Mouse (Mus musculus): Measurements from ENCODE around the gene Cflar. TPM values are rescaled to one million over a fixed set of nuclear protein-coding genes. Genes with fewer than 3 reads are reported as not detected.
"Not testable (repeated sequence)": the region's sequence is repeated elsewhere in the genome, so short reads cannot be mapped to it uniquely, and the experiment has no call there.

The Cflar gene
- total RNA-seq, 2 experiments from 2014 or later, result 23.9 to 25.8 TPM

DNA sequence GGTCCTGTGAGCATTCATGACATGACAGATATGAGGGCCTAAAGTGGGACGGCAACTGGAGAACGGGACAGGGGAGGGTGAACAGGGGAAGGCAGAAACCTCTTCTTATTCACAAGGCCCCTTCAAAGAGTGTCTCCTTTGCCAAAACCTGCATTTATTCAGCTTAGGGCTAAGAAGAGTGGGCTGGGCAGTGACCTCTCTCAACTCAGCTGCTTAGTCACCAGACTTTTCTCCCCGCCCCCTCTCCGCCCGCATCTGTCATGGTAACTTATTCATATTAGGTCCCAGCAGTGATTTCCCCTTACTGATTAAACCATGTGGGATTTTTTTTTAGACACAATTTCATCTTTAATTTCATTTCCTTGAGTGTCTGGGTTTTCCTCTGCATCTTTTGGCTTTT lies 14.5 kb downstream of the Cflar start:
- DNase-seq (ENCODE audit: low spot score in 2 of 2), result no peak
- intact Hi-C loops (cut with DNase I), result no loop called here

DNA sequence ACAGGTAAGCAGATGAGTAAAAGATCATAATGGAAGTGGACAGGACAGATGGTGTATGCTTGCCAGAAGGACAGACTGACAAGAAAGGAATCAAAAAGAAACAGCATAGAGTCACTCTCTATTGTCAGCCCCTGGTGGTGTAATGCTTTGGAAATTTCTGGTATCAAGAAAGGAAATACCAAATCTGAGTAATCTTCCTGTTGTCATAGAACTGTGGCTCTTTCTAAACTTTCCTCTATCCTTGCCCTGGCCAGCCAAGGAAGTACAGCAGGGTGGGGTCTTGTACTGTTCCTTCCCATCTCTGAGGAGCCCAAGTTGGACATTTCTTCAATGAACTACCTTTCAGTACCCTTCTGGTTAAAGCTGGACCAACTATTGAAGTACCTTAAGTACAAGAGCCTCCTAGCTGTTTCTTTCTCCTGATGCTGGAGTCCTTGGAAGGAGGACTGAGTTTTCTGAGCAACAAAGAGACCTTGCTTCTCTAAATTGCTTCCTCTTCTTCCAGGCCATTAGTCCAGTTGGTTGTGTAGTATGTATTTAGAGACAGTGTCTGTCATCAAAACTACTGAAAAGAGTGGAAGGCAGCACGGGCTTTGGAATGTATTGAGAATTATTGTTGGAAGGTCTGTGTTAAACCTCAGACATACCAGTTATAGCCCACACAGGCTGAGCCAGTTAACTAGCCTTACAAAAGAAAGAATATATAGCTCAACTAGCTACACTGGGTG lies 15.9 kb downstream of the Cflar start:
- intact Hi-C loops (cut with DNase I), result no loop called here
- no peak for DNase-seq (ENCODE audit: low spot score in 2 of 2)

DNA sequence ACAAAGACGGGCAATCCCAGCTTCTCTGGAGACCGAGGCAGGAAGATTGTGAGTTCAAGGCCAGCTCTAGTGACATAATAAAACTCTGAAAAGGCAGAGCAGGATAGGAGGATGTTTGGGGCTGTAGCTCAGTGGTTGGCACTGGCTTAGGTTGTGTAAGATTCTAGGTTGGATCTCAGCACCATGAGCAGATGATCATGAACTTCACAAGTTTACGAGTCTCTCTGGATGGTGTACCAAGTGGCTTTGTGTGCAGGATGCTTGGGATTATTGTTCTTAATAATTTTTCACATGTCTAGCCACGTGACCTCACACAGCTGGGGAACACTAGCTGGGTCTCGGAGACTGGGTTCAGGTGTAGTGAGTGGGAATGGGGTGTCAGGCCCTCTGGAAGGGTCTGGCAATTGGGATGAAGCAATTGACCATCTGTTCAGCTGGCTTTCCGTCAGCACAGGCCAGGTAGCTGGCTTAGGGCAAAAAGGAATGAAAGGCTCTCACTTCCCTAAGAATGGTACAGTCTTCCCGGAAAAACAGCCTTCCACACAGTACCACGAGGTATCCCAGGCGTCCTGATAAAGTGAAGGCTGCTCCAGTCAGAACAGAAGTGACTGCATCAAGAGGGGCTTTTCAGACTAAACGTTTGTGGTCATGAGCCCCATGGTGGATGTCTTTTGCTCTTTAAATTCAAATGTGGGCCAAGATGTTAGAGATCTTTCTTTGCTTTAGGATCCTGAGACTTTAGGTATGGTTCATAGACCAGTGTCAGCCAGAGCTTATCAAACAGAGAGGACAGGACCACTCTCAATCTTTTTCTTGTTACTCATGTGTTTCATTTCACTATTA lies 16.7 kb downstream of the Cflar start:
- DNase-seq (ENCODE audit: low spot score in 2 of 2), result no peak
- intact Hi-C loops (cut with DNase I), result no loop called here

DNA sequence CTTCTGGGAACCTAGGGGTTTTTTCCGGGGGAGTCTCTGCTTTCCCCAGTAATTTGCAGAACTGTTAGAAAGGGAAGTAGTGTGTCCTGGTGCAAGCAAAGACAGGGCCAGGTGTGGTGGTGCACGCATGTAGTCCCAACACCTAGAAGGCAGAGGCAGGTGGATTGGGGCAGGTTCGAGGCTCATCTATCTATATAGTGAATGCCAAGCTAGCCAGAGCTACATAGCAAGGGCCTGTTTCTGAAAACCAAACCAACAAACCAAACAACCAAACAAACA lies 17.2 kb downstream of the Cflar start:
- DNase-seq (ENCODE audit: low spot score in 2 of 2), result no peak

DNA sequence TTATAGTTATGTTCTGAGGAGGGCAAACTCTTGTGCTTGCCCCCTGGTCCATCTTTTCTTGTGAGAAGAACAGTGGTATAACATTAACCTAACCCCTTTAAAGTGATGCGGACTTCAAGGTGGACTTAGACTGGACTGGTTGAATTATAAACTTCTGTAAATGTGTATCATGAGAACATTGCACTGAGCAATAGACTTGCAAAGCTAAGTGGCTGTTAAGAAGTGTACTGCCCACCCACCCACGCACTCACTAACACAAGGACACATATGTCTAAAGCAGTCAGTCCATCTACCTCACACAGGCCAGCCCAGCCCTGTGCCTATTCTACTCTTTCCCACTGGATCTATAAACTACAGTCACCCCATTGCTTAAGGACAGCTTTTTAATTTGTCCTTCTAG lies 22.3 kb downstream of the Cflar start:
- intact Hi-C loops (cut with DNase I), result no loop called here
- no peak for DNase-seq (ENCODE audit: low spot score in 2 of 2)

More for the DNA sequence above, 17.2 kb downstream of the Cflar start:
- intact Hi-C loops (cut with DNase I), result no loop called here

DNA sequence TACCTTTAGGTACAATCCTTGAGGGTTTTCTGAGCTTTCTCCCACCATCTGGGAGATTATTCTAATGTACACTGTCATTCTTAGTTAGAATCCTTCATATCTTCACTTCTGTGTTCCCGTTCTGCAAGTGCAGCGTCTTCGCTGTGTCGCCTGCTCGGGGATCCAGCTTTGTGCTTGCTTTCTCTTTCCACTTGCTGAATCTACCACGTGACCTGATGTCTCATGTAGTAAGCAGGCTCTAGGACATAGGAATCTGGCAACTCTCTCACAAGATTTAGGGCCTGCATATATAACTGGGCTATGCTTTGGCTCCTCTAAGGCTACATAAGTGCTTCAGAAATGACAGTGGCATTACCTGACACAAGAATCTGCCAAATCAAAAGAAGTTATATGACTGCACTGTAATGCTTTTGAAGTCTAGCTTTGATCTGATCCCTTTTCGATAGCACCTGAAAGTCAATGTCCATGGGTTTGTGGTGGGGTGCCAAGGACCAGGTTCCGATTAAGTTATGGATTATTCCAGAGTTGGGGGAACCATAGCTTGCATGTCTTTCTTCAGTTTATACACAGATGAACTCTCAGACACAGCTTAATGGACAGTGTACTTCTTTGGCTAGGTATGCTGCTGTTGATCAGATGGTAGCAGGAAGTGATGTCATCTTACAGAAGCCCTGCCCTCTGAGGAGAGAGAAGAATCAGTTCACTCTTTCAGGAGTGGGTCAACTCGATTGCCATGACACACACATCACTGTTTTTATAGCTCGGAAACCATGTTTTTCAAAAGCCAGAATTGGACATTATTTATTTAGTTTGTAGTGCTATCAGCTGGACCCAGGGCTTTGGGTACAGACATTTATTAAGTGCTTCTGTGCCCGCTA lies 23.0 kb downstream of the Cflar start:
- DNase-seq (ENCODE audit: low spot score in 2 of 2), result no peak
- intact Hi-C loops (cut with DNase I), result no loop called here

DNA sequence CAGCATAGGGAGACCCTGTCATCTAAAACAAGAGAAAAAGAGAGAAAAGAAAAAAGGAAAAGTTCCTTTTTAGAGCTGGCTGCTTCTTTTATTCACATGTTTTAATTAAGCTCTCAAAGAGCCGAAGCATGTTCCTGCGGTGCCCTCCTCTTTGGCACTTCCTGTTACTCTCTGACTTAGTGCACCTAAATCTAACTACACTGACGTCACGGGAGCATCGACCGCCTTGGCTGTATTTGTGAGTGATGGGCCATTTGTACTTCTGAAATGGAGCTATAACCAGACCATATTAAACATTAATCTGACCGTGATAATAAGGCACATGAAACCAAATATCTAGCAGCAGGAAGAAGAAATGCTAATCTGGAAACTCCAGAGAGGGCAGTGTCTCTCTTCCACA lies 24.7 kb downstream of the Cflar start:
- intact Hi-C loops (cut with DNase I), result no loop called here
- DNase-seq (ENCODE audit: low spot score in 2 of 2), result no peak

DNA sequence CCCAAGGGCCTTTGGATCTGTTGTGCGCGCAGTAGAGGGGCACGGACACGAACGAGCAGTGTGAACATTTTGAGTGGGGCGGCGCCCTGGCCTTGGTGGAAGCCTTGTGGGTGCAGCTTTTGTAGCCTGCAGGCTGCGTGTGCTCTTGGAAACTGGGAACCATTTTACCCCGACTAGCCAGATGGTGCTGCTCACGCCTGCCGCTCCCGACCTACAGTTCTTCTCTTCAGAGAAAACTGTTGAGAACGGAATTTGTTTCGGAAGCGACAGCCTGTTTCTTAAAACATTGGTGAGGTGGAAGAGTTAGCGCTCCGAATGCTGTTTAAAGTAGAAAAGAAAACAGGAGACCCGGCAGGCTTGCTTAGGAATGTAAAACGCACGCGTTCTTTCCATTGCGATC lies 25.7 kb downstream of the Cflar start:
- intact Hi-C loops (cut with DNase I), result no loop called here
- peak; percentile 67 to 93 for DNase-seq (ENCODE audit: low spot score in 2 of 2)

DNA sequence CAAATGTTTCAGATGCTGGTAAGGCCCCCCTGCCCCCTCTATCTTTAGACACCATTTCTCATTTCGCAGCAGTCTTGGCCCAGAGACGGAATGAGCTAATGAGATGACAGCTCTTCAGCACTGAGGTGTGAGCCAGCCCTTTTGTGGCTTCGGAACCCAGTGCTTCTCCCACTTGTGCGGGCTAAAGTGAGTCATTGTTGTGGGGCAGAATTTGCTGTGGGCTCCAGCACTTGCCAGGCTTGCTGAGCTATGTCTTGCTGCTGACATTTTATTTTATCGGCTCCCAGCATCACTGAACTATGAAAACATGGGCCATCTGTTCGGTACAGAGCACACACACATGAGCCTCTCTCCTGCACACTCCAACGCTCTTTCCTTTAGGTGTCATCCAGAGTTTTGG lies 28.2 kb downstream of the Cflar start:
- DNase-seq (ENCODE audit: low spot score in 2 of 2), result peak; percentile 62 to 97
- intact Hi-C loops (cut with DNase I), result loop anchor here (2.0 kb wide), 1 partner anchor 27 kb away; no protein-coding TSS in a partner anchor

DNA sequence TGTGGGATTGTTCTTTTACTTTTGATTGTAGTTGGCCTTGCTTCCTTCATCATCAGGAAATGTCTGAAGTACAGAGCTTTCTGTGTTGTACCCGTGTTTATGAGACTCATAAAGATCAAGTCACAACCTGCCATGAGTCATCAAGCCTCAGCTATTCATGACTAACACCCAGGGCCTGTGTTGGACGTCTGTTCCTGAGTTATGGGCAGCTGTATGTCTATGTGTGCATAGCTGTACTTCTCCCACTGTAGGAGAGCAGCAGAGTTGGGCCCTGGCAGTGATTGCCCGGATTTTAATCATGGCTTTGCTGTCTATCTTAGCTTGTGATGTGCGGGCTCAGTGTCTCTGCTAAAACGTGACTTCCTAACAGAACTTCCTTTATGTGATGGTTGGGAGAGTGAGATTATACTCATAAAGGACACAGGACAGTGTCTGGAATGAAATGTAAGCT lies 31.3 kb downstream of the Cflar start:
- DNase-seq (ENCODE audit: low spot score in 2 of 2), result no peak
- intact Hi-C loops (cut with DNase I), result no loop called here

DNA sequence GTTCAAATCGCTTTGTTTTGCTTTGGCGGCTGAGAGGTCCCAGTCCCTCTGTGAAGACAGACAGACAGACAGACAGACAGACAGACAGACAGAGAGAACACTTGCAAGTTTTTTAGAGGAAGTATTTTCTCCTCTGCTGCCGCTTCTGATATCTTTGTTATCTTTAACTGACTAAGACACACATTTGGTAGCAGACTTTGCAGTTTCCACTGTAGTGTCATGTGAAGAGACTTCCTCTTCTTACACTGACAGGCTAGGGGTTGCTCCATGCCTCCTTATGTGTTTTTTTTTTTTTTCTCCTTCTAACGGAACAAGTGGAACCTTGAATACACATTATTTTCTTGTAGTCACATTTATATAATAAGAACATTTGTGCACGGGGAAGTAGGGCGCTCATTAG lies 31.9 kb downstream of the Cflar start:
- intact Hi-C loops (cut with DNase I), result no loop called here
- DNase-seq (ENCODE audit: low spot score in 2 of 2), result no peak

DNA sequence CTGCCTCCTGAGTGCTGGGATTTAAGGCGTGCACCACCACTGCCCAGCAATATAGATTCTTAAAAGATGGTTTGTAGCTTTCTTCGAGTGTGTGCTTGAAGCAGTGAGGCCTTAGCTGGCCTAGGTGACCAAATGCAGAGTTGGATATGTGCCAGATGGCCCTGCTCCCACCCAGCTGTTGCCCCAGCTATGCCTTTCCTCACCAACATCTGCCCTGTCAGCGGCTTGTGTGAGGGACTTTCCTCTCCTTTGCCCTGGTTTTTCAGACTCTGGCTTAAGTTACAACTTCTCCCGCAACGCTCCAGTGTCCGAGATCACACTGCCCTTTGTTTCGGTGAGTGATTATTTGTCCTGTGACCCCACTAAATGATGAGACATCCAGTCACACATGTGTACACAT lies 33.3 kb downstream of the Cflar start:
- no peak for DNase-seq (ENCODE audit: low spot score in 2 of 2)
- intact Hi-C loops (cut with DNase I), result loop anchor here (5.0 kb wide), 1 partner anchor 182 kb away; no protein-coding TSS in a partner anchor

DNA sequence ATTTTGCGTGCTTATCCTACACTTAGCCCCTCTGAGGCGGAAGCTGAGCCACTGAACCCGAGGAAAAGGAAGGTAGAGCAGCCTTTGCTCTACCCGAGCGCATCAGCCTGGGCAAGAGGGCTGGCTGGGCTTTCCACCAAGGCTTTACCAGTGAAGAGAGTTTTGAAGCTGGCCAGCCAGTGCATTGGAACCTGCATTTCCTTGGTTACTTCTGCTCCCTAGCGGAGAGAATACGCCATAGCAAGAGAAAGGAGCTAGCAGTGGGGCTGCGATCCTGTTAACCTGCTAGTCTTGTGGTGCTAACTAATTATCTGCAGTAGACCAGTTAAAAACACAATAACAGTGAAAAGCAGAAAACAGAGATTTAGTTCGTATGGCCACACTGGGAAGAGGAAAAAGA lies 35.6 kb downstream of the Cflar start:
- DNase-seq (ENCODE audit: low spot score in 2 of 2), result peak; percentile 61 to 77
- intact Hi-C loops (cut with DNase I), result loop anchor here (5.0 kb wide), 1 partner anchor 185 kb away; no protein-coding TSS in a partner anchor

DNA sequence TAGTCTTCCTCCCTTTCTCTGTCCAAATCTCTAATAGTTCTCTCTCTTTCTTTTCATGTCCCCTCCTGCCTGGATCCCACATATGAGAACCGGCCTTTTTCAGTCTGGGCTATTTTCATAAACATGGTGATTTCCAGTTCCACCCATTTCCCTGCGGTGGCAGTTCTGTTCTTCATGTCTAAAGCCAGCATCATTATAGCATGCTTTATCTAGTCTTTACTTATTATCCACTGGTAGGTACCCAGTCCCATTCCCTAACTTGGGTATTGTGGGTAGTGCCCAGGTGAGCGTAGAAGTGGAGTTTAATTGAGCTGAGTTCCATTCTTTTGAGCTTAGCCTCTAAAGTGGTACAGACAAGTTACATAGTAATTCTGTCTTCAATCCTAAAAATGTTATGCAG lies 48.1 kb downstream of the Cflar start:
- intact Hi-C loops (cut with DNase I), result no loop called here
- no peak for DNase-seq (ENCODE audit: low spot score in 2 of 2)

DNA sequence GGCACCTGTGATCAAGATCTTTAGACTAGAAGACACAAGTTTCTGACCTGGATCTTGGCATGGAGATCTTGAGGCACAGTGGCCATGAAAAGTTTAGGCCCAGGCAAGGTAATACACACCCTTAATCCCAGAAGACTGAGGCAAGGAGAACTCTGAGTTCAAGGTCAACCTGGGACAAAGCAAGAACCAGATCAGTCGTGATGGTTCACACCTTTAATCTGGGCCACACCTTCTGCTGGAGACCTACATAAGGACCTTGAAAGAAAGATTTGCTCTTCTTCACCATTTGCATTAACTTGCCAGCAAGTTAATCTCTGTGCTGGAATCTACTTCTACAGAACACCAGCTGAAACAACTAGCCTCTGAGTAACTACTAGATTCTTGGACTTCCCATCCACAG lies 49.3 kb downstream of the Cflar start:
- intact Hi-C loops (cut with DNase I), result no loop called here
- DNase-seq (ENCODE audit: low spot score in 2 of 2), result no peak

DNA sequence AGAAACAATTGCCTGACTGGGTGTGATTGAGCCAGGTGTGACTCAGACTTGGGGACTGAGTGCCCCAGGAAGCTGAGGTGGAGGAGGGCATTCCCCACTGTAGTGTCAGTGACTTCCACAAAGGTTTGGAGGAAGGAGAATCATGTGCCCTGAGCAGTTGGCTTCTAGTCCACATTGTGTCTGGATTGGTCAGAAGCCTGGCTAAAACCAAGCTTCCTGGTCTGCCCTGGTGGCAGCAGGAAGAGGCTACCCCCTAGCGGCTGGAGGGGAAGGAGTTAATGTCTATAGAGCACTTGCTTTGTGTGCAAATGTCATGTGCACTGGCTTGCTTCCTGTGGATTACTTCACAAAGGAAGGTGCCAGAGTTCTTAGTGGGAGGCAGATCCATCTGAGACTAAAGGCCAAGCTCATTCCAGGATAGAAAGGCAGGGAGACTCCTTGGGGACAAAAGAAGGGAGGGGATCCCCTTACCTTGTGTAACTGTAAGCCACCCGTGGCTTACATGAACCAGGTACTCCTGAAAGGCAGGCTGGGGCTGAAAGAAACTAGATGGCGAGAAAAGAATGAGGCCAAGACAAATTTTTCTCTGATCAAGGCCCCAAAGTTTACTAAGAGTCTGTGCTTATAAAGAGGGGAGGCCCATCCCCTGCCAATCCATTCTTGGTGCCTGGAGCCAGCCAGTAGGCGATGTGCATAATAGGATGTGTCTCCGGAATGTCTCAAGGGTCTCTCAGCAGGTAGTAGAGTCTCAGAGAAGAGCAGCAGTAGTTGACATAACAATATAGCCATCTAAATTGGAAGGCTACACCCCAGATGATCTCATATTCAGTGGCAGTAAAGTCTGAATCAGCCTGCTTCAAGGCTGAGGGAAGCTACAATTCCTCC lies 50.3 kb downstream of the Cflar start:
- DNase-seq (ENCODE audit: low spot score in 2 of 2); intact Hi-C loops (cut with DNase I): not testable (repeated sequence)

DNA sequence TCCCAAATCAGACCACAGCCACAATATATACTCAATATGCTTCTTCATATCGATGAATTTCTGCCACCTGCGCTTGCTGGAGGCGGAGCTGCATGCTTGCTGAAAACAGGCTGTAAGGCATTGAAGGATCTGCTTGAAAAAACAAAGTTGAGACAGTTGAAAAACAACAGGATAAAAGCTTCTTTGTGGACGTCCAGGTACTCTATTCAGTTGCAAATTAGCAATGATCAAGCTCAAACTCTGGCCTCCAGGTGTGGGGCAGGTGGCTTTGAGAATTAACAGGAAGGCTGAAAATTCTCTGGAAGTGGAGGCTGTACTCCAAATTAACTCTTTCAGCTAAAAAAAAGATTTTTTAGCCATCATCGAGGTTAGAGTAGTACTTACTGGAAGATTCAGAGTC lies 51.3 kb downstream of the Cflar start:
- intact Hi-C loops (cut with DNase I), result no loop called here
- no peak for DNase-seq (ENCODE audit: low spot score in 2 of 2)

DNA sequence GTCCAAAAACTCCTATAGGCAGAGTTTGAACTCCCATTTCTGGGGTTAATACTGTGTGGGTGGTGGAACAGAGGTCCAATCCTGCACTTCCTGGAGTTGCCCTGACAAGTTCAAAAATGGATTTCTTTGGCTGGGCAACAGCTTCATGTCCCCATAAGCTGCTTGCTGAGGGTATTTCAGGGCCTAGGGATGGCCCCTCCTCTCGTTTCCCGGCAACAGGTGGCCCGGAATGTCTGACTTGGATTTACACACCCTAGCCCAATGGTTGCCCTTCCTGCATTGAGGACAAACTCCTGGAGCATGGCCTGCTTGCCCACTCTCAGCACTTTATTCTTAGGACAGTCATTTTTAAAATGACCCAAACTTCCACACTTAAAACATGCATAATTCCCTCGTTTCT lies 55.1 kb downstream of the Cflar start:
- intact Hi-C loops (cut with DNase I), result not testable (repeated sequence)

DNA sequence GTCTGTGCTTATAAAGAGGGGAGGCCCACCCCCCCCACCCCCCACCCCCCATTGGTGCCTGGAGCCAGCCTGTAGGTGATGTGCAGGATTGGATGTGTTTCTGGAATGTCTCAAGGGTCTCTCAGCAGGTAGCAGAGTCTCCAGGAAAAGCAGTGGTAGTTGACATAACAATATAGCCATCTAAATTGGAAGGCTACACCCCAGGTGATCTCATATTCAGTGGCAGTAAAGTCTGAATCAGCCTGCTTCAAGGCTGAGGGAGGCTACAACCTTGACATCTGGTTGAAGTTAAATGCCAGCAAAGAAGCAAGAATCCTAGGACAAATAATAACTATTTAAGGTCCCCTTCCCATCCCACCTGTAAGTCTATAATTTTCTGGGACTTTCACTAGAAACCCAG lies 57.8 kb downstream of the Cflar start:
- intact Hi-C loops (cut with DNase I), result no loop called here
- no peak for DNase-seq (ENCODE audit: low spot score in 2 of 2)

More for the DNA sequence above, 55.1 kb downstream of the Cflar start:
- not testable (repeated sequence) for DNase-seq (ENCODE audit: low spot score in 2 of 2)

Data from left cerebral cortex, postnatal 25 days (tissue).